Mouse (Mus musculus) induced T-regulatory cell, adult 2 months (primary cell): ENCODE results near the gene Inpp5a.

Experiments
- DNase-seq: peaks from one replicate; pipeline ENCODE4 v3.0.0-alpha.2; 2012; ENCODE audit warnings: low read depth

The Inpp5a gene

DNA sequence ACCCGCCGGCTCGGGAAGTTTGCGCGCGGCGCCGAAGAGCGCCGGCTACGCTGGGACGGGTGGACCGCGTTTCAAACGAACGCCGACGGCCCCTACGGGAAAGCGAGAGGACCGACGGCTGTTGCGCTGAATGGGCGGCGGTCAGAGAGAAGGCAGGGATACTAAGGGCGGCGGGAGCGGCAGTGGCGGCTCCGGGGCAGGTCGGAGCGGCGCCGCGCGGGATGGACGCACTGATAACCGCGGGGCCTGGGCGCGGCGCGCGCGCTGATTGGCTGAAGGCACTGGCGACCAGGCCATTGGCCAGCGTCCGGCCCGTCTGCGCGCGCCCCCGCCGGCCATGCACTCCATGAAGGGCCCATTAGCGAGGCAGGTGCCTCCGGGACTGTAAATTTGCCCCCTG is 193.7 kb downstream of the Inpp5a start, which contains the start of gene Nkx6-2:
TSS of gene Nkx6-2 (minus strand) at position 203 of the 400 bp plus-strand sequence.
- DNase-seq: no peak

DNA sequence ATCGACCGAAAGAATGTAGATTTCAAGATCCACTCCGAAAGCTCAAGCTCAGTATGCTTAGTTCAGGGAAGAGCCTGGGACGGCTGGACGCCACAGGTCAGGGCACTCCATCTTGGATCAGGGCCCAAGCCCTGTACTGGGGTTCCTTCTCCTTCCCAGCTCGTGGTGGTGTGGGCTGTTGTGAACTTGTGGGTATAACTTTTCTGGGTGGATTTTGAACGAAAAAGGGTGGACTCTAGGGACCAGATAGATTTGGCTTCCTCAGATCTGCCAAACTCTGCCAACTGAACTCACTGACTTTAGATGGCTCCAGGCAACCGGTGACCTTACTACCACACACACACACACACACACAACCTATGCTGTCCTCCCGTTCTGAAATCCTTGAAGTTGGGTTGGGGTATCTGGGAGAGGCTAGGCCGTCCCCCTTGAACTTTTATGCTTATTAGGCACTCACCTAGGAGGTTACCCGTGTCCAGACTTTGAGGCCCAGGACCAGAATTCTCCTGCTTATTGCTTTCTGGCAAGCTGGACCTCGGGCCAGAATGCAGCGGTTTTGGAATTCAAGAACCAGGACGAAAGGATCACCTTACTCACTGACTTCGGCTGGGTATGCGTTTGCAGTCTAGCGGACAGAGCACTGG is 194.3 kb downstream of the Inpp5a start:
- DNase-seq: no peak

DNA sequence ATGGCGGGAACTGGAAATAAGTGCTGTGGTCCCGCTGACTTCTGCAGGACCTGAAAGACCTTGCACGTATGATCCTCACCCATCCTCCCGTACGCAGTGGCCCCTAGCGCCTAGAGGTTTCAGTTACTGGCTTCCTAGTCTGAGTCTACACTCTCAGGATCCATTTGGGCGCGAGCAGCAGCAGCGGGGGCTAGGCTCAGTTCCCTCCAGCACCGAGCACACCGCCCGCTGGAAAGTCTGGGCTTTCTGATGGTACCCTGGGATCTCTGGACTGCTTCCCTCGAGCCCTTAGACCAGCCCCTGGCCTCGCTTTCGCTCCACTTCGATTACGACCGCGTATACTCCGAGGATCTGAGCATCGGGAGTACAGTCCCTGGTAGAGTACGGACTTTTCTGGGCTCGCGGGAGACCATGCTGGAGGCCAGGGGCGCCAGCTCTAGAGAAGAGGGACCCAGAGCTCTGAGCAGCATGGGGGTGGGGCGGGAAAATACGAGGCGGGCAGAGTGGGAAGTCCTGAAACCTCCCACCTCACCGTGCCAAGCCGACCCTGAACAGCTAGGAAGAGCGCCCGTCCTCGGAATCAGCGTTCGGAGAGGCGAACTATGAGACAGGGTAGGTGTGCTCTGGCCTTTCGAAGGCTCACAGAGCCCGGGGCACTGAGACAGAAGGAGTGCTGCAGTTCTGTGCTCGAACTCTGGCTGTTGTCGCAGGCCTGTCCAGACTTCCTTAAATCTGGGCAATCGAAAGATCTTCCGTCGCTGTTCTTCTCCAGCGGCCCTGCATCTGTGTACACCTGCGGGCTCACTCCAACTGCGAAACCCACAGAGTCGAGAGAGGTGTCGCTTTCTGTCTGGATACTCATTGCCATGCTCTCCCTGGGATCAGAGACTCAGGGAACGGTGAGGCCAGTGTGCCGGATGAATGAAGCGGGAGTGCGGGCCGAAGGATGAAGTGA is 195.6 kb downstream of the Inpp5a start:
- no peak for DNase-seq

DNA sequence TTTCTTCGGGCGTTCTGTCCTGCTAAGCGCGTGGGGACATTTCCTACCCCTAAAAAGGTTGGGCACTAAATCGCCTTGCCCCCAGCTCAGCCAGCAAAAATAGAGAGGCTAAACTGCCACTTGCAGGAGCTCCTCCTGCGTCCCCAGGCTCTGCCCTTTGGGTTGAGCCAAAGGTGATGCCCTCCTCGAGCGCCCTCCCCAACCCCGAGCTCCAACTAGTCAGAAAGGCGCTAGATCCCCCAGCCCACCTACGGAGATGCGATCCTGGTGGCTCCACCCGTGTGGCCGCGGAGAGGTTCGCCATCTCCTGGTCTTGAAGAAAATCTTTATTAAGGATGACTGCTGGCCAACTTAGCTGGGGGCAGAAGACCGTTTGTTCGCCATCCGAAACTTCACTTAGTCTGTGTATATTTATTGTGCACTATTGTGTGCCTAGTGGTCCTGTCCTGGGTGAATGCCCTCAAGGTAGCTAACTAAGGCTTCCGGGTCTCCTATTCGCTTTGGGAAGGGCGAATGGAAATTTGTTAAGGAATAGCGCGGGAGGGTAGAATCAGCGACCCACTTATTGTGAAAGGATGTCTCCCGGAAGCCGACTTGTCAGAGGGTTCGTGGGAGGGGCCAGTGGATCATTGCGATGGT is 196.4 kb downstream of the Inpp5a start:
- DNase-seq: no peak

DNA sequence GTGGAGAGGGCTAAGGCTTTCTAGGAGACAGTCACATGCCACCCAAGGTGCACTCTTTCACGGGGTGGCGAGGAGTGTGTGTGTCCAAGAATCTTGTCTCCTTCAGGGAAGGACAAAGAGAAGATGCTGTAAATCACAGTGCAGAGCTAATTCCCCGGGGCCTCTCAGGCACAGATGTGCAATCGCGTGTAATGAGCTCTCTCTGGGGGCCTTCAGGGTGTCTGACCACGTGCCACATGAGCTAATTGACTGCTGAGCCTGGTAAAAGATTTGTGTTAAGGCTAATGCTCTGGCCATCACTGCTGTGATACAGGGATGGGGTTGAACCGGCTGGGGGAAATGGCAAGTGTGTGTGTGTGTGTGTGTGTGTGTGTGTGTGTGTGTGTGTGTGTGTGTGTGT is 199.0 kb downstream of the Inpp5a start:
- DNase-seq: no peak

DNA sequence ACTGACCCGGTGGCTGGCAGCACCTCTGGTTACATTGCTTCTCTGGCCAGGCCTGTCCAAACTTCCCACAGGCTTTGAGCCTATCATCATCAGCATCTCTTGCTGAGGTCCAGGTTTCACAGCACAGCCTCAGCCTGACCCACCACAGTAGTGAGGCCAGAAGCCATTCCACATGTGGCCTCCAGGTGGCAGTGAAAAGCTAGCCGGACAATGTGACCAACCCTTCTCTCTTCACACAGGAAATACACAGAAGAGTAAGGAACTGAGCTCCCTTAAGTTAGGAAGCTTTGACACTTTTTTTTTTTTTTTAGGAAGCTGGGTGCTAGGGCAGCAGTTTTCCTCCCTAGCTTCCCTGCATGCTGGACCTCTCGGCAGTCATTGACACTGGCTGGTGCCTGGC is 201.4 kb downstream of the Inpp5a start:
- peak; percentile 22 for DNase-seq

DNA sequence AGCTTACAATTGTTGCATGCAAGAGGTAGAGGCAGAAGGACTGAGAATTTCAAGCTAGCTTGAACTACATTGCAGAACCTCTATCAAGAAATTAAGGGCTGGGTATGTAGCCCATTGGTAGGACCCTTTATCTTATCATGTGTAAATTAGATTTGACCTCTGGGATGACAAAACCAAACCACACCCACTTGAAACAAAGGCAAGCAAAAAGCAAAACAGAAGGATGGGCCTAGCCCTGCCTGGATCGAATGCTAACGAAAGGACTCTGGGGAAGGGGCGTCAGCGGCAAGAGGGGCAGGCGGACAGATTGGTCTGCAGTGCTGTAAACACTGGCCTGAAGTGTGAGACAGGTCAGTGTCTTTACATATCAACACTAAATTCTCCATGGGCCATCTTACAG is 202.4 kb downstream of the Inpp5a start:
- DNase-seq: no peak

DNA sequence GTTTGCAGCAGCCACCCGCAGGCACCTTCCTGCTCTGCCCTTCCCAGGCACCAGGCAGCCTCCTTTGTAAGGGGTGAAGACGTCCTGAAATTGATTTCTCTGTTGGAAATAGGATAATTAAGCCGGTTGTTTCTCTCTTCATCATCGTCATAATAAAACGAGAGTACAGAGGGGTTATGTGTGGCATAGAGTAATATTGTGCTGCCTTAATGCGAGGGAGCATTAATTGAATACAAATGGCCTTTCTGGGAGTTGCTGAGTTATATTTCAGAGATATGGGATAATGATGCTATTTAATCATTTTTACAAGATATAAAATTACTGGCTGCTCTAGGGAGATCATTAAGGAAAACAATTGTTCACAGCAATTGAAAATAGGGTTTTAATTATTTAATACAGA is 206.4 kb downstream of the Inpp5a start:
- no peak for DNase-seq

DNA sequence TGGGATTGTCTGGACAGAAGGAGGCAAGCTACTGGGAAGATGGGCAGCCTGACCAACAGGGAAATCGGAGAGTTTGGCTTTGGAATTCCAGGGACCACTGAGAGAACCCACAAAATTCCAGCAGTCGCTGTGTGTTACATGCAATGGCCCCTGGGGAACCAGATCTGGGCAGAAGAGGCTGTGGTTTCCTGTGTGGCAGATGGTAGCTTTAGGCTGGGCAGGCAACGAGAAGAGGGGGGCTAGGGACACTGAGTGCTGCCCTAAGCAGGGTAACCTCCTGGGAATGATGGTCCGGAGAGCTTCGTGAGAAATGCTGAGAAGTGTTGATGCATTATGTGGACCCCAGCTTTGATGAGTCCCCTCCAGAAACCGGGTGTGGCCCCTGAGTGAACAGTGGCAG is 207.0 kb downstream of the Inpp5a start:
- DNase-seq: no peak

DNA sequence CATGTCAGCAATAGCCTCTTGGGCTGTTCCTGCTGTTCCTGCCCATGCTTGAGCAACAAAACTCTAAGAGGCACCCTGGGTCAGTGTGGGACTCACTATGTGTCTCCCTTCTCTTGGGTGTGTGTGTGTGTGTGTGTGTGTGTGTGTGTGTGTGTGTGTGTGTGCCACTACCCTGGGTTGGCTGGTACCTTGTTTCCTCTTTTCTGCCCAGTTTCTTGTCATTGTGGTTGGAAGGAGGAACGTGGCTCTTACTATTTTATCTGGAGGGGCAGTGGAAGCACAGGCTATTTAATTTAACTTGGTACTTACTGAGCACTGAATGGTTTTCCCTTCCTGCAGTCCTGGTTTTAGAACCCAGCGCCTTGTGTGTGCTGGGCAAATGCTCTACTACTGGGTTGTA is 221.4 kb downstream of the Inpp5a start:
- DNase-seq: no peak

DNA sequence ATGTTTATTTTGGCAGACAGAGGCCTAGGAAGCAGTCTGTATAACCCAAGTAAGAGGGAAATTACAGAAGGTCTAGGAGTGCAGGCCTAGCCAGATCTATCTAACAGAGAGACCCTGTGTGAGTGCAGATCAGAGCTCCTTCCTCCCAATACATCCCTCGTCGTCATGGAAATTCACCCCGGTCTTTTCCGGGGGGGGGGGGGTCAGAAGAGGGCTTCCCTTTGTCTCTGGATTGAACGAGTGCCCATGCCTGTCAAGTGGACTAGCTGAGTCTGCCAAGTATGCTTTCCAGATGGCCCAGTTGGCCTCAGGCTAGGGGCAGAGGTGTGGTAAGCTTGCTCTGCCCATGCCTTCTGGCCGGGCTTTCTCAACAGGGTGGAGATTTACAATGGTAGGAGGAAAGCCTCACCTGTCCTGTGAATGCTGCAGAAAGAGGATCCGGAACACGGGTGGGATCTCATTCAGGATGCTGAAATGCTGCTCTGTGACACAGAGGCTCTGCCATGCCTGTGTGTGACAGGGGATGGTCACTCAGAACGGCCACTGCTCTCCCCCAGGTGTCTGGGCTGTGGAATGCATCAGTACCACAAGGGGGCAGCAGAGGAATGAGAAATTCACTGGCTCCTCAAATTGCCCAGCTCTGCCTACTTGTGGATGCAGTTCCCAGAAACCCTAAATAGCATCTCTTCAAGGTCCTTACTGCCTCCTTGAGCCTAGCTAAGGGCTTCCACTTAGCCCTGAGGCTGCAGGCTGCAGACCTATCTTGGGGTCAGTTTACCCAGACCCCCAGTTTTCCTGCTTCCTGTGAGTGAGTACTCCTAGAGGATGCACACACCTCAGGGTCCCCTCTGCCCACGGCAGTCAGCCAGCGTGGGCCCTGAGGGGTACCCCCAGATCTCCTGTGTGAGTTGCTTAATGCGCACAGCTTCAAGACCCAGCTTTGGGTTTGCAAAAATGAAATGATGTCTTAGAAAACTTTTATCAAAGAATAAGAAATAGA is 227.2 kb downstream of the Inpp5a start:
- DNase-seq: peak; percentile 58

DNA sequence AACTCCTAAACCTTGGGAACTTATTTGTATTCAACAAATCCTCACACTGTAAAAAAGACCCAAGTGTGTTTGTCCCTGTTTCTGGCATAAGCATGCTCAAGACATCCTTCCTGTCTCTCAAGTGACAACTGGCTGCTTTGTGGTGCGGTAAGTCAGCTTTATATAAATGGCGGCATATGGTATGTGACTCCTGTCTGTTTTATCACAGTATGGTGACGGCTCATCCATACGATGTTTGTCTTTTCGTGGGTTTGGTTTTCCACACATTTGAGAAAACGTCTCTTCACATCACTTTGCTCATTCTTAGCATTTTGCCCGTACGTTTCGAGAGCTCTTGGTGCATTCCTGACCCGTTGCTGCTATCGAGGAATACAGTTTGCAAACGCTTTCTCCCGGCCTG is 233.7 kb downstream of the Inpp5a start:
- DNase-seq: no peak

DNA sequence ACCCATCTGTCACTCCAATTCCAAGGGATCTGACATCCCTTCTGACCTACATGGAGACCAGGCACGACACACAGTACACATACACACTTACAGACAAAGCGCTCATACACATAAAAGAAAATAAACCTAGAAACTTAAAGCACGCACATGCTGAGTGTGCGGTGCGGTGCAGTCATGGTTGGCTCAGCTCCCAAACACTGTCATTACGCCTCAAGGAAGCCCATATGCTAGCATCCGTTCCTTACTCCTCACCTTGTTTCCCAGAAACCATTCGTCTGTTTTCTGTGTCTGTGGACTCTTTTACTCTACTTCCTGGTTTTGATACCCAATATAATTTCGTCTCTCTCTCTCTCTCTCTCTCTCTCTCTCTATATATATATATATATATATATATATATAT is 236.2 kb downstream of the Inpp5a start:
- DNase-seq: no peak
